Mouse (Mus musculus) neural tube, postnatal 0 days (tissue): ENCODE data around the gene Zfp865. TPM values are rescaled to one million over a fixed set of nuclear protein-coding genes. Genes with fewer than 3 reads are reported as not detected.

Source experiments
- polyA plus RNA-seq: library from polyadenylated mRNA; unstranded; fragments of >200 nt; fragmentation: Nextera tagmentation; extraction: Ambion mirVana; gene quantifications from 2 replicates; pipeline ENCODE4 v1.2.1, GENCODE M21; 2015

Zfp865 gene
- polyA plus RNA-seq: 5.1 and 5.6 TPM in 2 replicates

DNA sequence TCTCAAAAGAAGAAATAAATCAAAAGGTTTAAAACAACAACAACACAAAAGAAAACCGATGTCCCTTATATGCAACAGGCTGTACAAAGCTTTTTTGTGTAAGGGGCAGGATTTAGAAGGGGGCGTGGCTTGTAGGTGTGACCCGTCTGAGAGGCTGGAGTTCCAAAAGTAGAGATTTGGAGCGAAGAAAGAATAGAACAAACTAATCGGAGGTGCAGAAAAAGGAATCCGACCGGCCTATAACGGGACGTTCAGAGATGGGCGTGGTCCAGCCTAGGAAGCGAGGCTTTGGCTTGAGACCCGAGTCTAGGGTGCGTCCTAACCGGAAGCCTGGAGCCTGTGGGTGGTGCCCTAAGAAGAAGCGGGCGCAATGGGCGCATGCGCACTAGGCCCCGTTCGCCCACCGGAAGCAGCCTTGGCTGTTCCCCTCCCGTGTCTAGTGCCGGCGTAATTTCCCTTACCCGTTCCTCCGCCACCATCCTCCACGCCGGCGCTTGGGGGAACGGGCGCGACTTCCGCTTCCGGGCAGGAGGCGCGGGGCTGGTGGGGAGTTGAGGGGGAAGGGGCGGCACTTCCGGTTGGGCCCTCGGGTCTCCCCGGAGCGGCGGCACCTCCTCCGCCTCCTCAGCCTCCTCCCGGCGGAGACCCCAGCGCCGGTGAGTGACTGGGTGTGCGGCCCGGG, at the start of gene Zfp865, which contains the start of gene Ccdc106:
TSS of gene Zfp865 (plus strand) at position 377 of the 682 bp plus-strand sequence.
TSS of gene Ccdc106 (plus strand) at position 554 of the 682 bp plus-strand sequence.

DNA sequence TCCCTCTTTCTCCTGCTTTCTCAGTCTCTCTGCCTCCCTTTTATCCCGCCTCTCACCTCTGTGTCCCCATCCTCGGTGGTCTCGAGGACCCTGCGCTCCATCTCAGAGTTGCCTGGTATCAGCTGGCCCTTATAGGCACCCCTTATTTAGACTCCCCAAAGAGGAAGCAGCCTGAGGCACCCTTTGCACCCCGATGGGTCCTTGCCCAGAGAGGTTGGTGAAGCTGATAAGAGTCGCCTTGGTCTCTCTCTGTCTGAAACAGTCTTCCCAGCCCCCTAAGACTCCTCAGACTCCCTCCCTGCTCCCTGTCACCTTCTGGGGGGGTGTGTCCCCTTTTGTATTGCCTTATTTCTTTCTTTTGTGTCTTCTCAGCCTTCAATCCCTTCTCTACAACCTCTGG, 49.1 kb upstream of the Zfp865 start, which contains the start of gene Sbk3:
TSS of gene Sbk3 (minus strand) at position 101 of the 400 bp plus-strand sequence.

DNA sequence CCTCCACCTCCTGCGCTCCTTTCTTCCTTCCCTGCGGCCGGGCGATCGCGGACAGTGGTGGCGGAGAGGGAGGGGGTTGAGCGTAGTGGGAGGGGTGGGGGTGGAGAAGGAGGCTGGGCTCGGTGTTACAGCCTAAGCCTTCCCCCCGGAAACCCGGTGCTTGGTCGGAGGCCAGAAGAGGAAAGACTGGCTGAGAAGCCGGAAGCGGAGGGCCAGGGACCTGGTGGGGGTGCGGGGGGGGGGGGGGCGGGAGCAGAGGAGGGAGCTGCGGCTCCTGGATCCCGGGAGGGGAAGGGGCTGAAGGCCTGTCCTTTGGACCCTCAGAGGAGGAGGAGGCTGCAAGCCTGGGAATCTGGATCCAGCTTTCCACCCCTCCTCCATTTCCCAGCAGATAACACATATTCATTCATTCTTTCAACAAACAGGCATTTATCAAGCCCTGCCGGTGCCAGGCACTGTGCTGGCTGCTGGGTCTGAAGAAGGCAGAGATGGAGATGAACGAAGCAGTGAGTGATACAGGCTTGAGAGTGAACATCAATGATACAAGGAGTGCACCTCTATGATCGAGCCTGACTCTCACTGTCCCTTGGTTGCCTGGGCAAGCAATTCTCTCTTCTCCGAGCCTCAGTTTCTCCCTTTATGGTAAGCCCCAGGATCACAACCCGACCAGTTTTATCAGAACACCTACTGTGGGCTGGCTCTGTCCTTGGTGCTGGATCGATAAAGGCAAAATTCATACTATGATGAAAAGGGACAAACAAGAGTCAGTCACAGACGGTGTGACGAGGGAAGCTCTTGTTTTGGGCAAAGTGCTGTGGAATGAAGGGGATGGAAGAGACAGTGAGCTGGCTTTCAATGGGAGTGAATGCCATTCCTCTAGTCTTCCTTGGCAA, 23.9 kb upstream of the Zfp865 start, which contains the start of gene Zfp579:
TSS of gene Zfp579 (minus strand) at position 156 of the 893 bp plus-strand sequence.

DNA sequence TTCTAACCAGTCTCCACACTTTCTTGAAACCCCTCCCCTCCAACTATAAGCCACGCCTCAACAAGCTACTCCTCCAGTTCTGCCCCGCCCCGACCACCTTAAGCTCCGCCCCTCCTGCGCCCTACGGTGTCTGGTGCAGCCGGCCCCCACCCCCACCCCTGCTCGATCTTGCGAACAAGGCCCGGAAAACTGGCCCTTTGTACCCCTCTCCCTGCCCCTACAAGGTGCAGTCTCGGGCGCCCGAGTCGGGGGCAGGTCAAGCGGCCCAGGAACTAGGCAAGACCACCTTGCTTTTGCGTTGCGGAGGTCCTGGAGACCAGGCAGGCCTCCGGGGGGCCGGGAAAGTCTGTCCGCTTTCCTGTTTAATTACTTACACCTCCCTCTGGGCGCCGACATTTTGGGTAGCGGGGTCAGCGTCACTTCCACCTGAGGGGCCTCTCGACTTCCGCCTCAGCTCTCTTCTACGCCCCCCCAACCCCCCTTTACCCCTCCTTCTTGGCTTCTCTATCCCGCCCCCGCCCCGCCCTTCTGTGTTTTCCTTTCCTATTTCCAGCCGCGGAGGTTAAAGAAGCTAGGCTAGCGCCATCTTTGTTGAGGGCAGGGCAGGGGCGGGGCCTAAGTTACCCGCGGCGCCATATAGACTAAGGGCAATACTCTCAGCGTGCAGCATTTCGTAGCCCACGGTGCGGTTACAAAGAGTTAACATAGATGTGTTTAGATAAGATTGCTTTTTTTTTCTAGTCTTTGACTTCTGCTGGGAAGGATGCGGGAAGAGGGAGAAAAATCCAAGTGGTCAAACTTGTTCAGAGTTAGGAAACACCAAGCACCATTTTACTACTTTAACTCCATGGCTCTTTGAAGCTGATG, 5.7 kb upstream of the Zfp865 start, which contains the start of the genes Zfp524 and Fiz1:
TSS of gene Zfp524 (plus strand) at position 165 of the 867 bp plus-strand sequence.
TSS of gene Fiz1 (minus strand) at position 447 of the 867 bp plus-strand sequence.

DNA sequence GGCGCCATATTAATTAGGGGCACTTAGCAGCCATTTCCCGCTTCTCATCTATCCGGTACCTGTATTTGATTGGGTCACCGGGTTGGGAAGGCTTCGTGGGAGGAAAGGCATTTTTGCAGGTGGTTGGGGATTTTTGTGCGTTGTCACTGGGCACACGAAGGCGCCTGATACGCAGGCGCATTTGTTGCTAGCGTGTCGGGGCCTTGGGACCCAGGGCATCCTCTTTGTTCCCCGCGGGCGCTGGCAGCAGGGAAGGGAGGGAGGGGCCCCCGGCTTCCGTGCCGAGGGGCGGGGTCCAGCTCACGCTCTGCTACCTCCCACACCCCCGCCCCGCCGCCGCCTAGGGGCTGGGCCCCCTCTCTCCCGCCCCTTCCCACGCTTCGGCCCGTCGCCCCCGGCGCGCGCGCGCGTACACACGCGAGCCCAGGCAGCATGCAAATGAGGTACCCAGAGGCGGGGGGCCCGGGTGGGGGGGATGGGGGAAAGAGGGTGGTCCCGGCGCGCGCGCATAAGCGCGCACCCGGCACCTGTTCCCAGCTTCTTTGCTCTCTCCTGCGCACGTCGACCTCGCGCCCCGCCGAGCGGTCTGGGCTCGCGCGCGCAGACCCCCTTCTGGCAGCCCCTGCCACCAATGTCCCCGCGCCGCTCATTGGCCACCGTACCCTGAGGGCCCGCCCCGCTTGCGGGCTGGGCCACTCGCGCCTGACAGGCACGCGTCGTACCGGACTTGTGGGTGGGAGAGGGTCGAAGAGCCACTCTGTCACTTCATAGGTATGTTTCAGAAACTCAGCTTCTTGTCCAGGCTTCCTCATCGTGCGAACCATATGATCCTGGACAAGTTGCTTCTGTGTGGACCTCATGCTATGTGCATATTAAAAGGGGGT, 4.8 kb upstream of the Zfp865 start, which contains the start of gene Gm44973:
TSS of gene Gm44973 (plus strand) at position 379 of the 884 bp plus-strand sequence.

DNA sequence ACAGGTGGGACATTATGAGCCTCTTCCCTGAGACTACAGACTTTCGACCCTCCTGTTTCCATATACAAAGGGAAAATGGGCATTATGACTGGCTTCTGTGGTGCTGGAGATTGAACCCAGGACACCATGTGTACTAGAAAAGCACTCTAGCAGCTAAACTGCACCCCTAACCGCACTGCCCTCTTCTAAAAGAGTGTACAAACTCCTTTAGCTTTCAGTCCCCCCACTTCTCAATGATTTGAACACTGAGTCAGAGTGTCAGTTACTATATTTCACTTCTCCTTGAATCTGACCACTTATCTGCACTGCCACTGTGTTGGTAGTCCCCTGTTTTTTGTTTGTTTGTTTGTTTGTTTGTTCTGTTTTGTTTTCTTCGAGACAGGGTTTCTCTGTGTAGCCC, 13.6 kb downstream of the Zfp865 start, which contains the start of gene 4632433K11Rik:
TSS of gene 4632433K11Rik (plus strand) at position 301 of the 400 bp plus-strand sequence.

DNA sequence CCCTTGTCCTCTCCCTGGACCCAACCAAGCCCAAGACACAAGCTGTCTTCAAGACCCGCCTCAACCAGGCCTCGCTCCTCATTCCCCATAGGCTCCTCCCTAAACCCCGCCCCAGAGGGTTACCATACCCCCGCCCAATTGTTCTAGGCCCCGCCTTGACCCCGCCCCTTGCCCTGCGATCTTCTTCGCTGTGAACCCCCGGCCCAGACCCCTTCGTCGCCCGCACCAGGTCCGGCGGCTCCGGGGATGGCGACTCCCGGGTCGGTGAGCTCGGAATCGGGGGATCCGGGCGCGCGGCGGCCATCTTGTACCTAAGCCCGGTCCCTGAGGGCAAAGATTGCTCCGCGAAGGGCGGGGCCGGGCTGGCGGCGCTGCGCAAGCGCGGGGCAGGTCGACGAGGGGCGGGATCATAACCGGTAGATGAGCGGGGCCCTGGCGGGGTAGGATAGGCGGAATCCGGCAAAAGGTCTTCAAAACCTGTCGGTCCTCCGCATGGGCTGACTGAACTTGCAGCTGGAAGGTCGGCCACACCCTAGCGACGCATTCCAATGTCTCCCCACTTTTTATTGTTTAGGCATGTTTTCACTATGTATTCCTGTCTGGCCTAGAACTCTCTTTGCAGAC, 18.0 kb downstream of the Zfp865 start, which contains the start of gene Zfp784:
TSS of gene Zfp784 (minus strand) at position 338 of the 624 bp plus-strand sequence.

DNA sequence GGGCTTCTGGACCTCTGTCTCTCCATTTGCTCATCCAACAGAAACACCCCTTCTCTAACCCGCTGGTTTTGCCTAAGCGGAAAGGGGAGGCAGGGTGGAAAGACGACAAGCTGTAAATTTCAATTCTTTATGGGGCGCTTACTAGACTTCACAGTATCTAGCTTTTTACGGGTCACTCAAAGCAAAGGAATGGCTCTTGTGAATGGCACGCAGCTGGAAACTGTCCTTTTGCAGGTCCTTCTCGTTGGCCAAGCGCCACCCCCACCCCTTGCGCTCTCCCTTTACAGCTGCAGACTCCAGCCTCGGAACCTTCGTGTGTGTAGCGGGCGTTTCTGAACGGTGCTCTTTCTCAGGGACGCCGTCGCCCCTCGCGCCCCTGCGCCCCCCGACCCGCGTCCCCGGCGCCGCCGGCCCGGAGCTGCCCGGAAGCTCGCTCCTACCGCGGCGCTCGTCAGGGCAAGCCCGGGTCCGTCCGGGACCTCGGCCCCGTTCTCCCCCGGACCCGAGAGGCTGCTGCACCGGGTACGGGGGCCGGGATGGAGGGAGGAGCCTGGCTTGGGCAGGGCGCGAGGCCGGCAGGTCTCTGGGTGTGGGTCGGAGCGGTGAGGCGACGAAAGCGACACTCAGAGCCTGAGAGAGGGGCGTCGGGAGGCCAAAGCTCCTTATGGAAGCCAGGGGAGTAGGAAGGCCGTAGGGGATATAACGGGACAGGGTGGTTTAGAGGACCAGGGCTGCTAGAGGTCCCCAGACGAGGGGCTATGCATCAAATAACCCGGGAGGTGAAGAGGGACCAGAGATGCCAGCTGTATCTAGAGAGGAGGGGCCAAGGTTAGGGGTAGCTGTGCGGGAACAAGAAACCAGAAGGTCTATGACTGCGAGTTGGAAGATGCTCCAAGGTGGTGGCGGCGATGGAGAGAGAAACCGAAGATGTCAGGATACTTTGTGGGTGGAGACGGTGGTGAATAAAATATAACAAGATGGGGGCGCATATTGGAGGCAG, 31.3 kb downstream of the Zfp865 start, which contains the start of gene Zfp580:
TSS of gene Zfp580 (plus strand) at position 346 of the 1,000 bp plus-strand sequence.

DNA sequence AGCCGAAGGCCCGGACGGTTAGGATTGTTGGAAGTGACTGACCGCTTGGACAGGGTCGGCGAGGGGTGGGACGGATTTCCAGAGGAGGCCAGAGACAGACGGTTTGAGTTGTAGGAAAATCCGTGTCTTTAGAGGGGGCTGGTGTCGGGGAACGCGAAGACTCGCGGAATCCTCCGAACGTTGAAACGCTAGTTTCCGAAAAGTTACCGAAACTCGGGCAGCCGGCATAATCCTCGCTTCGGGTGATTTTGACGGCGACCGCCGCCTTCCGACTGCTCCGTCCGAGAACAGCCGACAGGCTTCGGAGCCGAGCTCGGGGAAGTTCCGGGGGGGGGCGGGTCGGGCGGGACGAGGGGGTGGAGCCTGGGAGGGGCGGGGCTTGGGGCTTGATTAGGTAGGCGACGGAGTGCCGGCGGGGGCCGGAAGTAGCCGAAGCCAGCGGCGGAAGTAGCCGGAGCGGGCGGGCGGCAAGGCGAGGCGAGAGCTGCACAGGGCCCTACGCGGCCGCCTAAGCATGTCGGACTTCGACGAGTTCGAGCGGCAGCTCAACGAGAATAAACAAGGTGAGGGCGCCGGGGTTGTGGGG, 41.7 kb downstream of the Zfp865 start, which contains the start of gene U2af2:
TSS of gene U2af2 (plus strand) at position 370 of the 586 bp plus-strand sequence.

DNA sequence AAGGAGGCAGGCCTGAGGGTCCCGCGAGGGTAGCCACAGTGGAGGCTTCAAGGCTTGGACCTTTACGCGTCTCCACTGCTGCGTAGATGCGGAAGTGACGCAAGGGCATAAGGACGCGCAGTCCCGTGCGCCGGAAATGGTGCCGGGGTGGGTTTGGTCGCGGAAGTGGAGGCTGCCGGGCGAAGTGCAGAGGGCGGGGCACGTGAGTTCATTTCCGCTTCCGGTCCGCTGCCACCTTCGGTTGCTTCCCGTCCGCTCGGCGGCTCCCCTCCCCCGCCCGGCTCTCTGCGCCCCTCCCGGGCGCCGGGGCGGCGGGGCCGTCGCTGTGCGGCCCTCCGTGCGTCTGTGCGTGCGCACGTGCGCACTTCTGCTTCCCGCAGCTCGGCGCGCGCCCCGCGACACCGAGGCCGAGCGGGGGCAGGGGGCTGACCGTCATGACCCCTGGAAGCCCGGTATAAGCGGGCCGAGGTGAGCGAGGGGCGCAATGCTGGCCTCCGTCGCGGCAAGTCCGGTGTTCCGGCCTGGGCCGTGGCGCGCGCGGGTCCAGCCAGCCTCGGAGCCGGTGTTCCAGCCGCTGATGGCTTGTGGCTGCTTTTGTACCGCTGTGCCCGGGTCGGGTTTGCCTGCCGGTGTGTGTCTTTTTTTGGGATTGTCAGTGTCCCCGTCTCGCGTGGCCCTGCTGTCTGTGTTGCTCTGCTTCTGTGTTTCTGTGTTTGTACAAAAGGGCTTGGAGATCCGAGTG, 60.0 kb downstream of the Zfp865 start, which contains the start of gene Epn1:
TSS of gene Epn1 (plus strand) at position 226 of the 742 bp plus-strand sequence.

Other genes with a start within 250 kb of the Zfp865 start
- gene Fam71e2, start 249.1 kb upstream of the Zfp865 start, polyA plus RNA-seq: not detected in 2 replicates
- gene Il11, start 237.5 kb upstream of the Zfp865 start, polyA plus RNA-seq: 1.3 and 1.4 TPM in 2 replicates
- gene Tmem190, start 237.4 kb upstream of the Zfp865 start, polyA plus RNA-seq: not detected in 2 replicates
- gene Tmem238, start 230.7 kb upstream of the Zfp865 start, polyA plus RNA-seq: 15.1 and 19.9 TPM in 2 replicates
- 306 and 332 TPM in 2 replicates for gene Rpl28, start 227.5 kb upstream of the Zfp865 start, polyA plus RNA-seq
- 236 and 237 TPM in 2 replicates for gene Ube2s, start 207.8 kb upstream of the Zfp865 start, polyA plus RNA-seq
- gene Shisa7, start 175.7 kb upstream of the Zfp865 start, polyA plus RNA-seq: 8.2 and 11.1 TPM in 2 replicates
- gene Isoc2b, start 150.1 kb upstream of the Zfp865 start, polyA plus RNA-seq: 3.1 and 4.0 TPM in 2 replicates
- gene Isoc2a, start 143.2 kb upstream of the Zfp865 start, polyA plus RNA-seq: 0.85 and 0.86 TPM in 2 replicates
- gene Gm36210, start 113.9 kb upstream of the Zfp865 start, polyA plus RNA-seq: 0.42 TPM in 1 of 2 replicates, not detected in the other
- 3.0 and 4.2 TPM in 2 replicates for gene Zfp628, start 105.2 kb upstream of the Zfp865 start, polyA plus RNA-seq
- 35.0 and 39.1 TPM in 2 replicates for gene Nat14, start 98.3 kb upstream of the Zfp865 start, polyA plus RNA-seq
- gene Ssc5d, start 94.6 kb upstream of the Zfp865 start, polyA plus RNA-seq: 0.88 and 1.3 TPM in 2 replicates
- gene Sbk2, start 56.0 kb upstream of the Zfp865 start, polyA plus RNA-seq: not detected in 2 replicates
- gene Sbk3, start 49.2 kb upstream of the Zfp865 start, polyA plus RNA-seq: 0.12 and 0.25 TPM in 2 replicates
- 37.5 and 40.0 TPM in 2 replicates for gene Zfp579, start 24.2 kb upstream of the Zfp865 start, polyA plus RNA-seq
- 5.8 and 6.8 TPM in 2 replicates for gene Zfp524, start 6.0 kb upstream of the Zfp865 start, polyA plus RNA-seq
- 22.9 and 26.6 TPM in 2 replicates for gene Fiz1, start 5.7 kb upstream of the Zfp865 start, polyA plus RNA-seq
- 1.3 and 2.1 TPM in 2 replicates for gene Gm44973, start 4.9 kb upstream of the Zfp865 start, polyA plus RNA-seq
- 72.3 and 78.9 TPM in 2 replicates for gene Ccdc106, start 177 bp downstream of the Zfp865 start, polyA plus RNA-seq
- gene 4632433K11Rik, start 13.7 kb downstream of the Zfp865 start, polyA plus RNA-seq: not detected in 2 replicates
- 6.1 and 7.8 TPM in 2 replicates for gene Zfp784, start 18.1 kb downstream of the Zfp865 start, polyA plus RNA-seq
- 128 and 133 TPM in 2 replicates for gene Zfp580, start 31.2 kb downstream of the Zfp865 start, polyA plus RNA-seq
- gene U2af2, start 41.8 kb downstream of the Zfp865 start, polyA plus RNA-seq: 72.7 and 76.9 TPM in 2 replicates
- gene Epn1, start 59.9 kb downstream of the Zfp865 start, polyA plus RNA-seq: 93.4 and 120 TPM in 2 replicates
- not detected in 2 replicates for gene Rfpl4, start 96.6 kb downstream of the Zfp865 start, polyA plus RNA-seq
- gene Rasl2-9, start 105.6 kb downstream of the Zfp865 start, polyA plus RNA-seq: 0.81 and 0.85 TPM in 2 replicates
- not detected in 2 replicates for gene Vmn1r55, start 129.3 kb downstream of the Zfp865 start, polyA plus RNA-seq
- not detected in 2 replicates for gene Vmn1r56, start 176.4 kb downstream of the Zfp865 start, polyA plus RNA-seq
- not detected in 2 replicates for gene Vmn1r57, start 198.1 kb downstream of the Zfp865 start, polyA plus RNA-seq